Mouse (Mus musculus): ENCODE data around the gene AI987944.
A peak's percentile ranks its signal among the peaks of the same experiment; 100 is the strongest.

AI987944 gene

GRCm38 (mm10) chr7:41393048-41393971, at the start of gene AI987944:
AI987944 (minus strand) TSS chr7:41393379.
- DNase-seq, result peak; percentile 87

- DNase-seq, result no peak
These were observed 951 bp upstream of the AI987944 start for GRCm38 (mm10) chr7:41394130-41394529.

All from kidney, adult 11 months (tissue).